8 mouse cellular contexts compared by ENCODE assay signal in the genomic region with DNA sequence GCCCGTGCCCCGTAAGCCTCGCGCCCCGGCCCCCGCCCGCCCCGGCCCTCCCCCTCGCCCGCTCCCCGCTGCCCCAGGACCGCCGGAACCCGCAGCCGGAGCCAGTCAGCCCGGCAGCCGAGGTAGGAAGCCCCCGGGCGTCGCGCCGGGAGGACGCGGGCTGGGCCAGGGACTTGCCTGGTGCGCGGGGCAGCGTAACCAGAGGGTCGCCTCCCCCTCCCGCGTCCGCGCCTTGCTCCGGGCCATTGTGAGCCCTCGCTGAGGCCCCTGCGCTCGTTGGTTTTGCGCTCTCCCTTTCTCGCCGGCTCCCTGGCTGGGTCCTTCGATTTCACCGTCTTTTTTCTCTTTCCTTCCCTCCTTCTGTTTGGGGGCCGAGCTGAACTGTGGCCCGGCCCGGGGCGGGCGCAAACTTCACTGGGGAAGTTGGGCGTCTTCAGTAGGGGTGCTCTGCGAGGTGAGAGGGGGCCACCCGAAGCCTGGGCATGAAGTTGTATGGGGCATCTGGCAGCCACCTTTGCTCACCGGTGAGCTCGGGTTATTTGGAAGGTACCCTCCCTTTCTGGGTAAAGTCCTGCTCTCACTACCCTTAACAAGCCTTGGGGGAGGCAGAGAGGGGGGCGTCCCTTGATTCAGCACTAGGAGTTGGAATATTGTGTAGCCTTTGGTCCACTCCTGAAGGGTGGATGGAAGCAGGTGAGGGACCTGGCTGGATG. TPM values are rescaled to one million over a fixed set of nuclear protein-coding genes. Genes with fewer than 3 reads are reported as not detected.
DNase-seq lines count a peak whose midpoint lies in the region; ATAC-seq and TF ChIP-seq lines count a peak whose summit lies in the region.

No protein-coding gene starts in this region.

- peak overlapping the region; percentile 97 for H3K27ac ChIP-seq in forebrain, embryonic 10.5 days
- H3K27ac ChIP-seq in intestine, embryonic 16.5 days (ENCODE audit: low read length): peak overlapping the region; percentile 93
- H3K27ac ChIP-seq in midbrain, postnatal 0 days (ENCODE audit: low read depth, low read length): peak overlapping the region; percentile 88

- peaks cover 82% of the 10 kb centered on the region for H3K4me1 ChIP-seq in forebrain, embryonic 10.5 days
- H3K4me1 ChIP-seq in intestine, embryonic 16.5 days (ENCODE audit: control insufficient read depth, insufficient read depth, low read length): peaks cover 57% of the 10 kb centered on the region
- peaks cover 15% of the 10 kb centered on the region; the same call in 1 of the 2 replicates for H3K4me1 ChIP-seq in midbrain, postnatal 0 days (ENCODE audit: insufficient read depth, low read length)

- H3K9ac ChIP-seq in intestine, embryonic 16.5 days (ENCODE audit: low read depth, low read length): peak overlapping the region; percentile 90
- peak overlapping the region; percentile 90 for H3K9ac ChIP-seq in midbrain, postnatal 0 days (replicated peaks; ENCODE audit: low read length, poor library complexity, severe bottlenecking)

- H3K36me3 ChIP-seq in forebrain, embryonic 10.5 days (replicated peaks): peaks cover 12% of the 10 kb centered on the region
- 0 out of 2 replicates have a peak, but pooled peaks cover 2% of the 10 kb centered on the region for H3K36me3 ChIP-seq in intestine, embryonic 16.5 days (ENCODE audit: control insufficient read depth, insufficient read depth, low read length)
- no peaks in the 10 kb centered on the region; the same call in 1 of the 2 replicates for H3K36me3 ChIP-seq in midbrain, postnatal 0 days (ENCODE audit: insufficient read depth, low read length)

- peak; percentile 2 for ATAC-seq in Patski
- peak; percentile 13 for ATAC-seq in intestine, embryonic 16.5 days
- ATAC-seq in midbrain, postnatal 0 days (ENCODE audit: low FRiP score): peak; percentile 35

- peak overlapping the region; percentile 75 for H3K4me3 ChIP-seq in forebrain, embryonic 10.5 days
- H3K4me3 ChIP-seq in intestine, embryonic 16.5 days (ENCODE audit: low read length): peak overlapping the region; percentile 84
- peak overlapping the region; percentile 83 for H3K4me3 ChIP-seq in midbrain, postnatal 0 days (ENCODE audit: low read depth, low read length)

- no peaks in the 10 kb centered on the region for H3K27me3 ChIP-seq in Patski
- H3K27me3 ChIP-seq in forebrain, embryonic 10.5 days (ENCODE audit: poor library complexity, severe bottlenecking): no peaks in the 10 kb centered on the region
- no peaks in the 10 kb centered on the region for H3K27me3 ChIP-seq in intestine, embryonic 16.5 days (replicated peaks; ENCODE audit: control insufficient read depth, insufficient read depth, low read length)
- no peaks in the 10 kb centered on the region for H3K27me3 ChIP-seq in midbrain, postnatal 0 days (ENCODE audit: insufficient read depth, low read length)

- intact Hi-C loops in left cerebral cortex, postnatal 4 days (cut with DNase I): no loop called here
- intact Hi-C loops in left cerebral cortex, postnatal 14 days (cut with DNase I): loop anchor here (5.0 kb wide), 1 partner anchor 38 kb away; a partner anchor contains a TSS

- CTCF ChIA-PET in Patski (lab: Charles Lee): interaction anchor here (1.7 to 6.8 kb wide), 2 partner anchors 13 to 279 kb away, joined by 3 to 94 read pairs; no protein-coding TSS in a partner anchor

- H3K9me3 ChIP-seq in forebrain, embryonic 10.5 days: peaks cover 5% of the 10 kb centered on the region; the same call in 1 of the 2 replicates
- no peaks in the 10 kb centered on the region for H3K9me3 ChIP-seq in intestine, embryonic 16.5 days (ENCODE audit: control insufficient read depth, low read length)
- H3K9me3 ChIP-seq in midbrain, postnatal 0 days (ENCODE audit: low read length): no peaks in the 10 kb centered on the region

- in situ Hi-C loops in Patski (cut with MboI; ENCODE audit: low pct_unique_long_range_greater_than_20kb): no loop called here

- peak; percentile 49 for DNase-seq in left cerebral cortex, postnatal 4 days
- no peak for DNase-seq in left cerebral cortex, postnatal 14 days (ENCODE audit: low spot score in 2 of 2)
- DNase-seq in Patski (ENCODE audit: low read depth, low spot score): no peak
- no peak for DNase-seq in forebrain, embryonic 10.5 days (ENCODE audit: extremely low spot score, low spot score)
- peak; percentile 37 for DNase-seq in midbrain, postnatal 0 days (ENCODE audit: low spot score)
- DNase-seq in yolk sac, embryonic 10.5 days (ENCODE audit: low spot score): no peak
- no peak for DNase-seq in frontal cortex, postnatal 36 days (ENCODE audit: low spot score in 2 of 2)

- under 1% methylated on average over 48 of the region's 52 CpGs for WGBS in forebrain, embryonic 10.5 days
- under 1% methylated on average over 49 of the region's 52 CpGs for WGBS in intestine, embryonic 16.5 days
- WGBS in midbrain, postnatal 0 days: 1% methylated on average over 28 of the region's 52 CpGs

- H3K4me2 ChIP-seq in intestine, embryonic 16.5 days (ENCODE audit: low read depth, low read length): peak overlapping the region; percentile 71
- H3K4me2 ChIP-seq in midbrain, postnatal 0 days (ENCODE audit: low read depth, low read length, poor library complexity, severe bottlenecking): peak overlapping the region; percentile 92

- no peak for TF ChIP-seq CTCF in Patski (IDR thresholded peaks at IDR 0.05)
- no peak for TF ChIP-seq CTCF in midbrain, postnatal 0 days (IDR thresholded peaks at IDR 0.05)

- POLR2A ChIA-PET in Patski (lab: Charles Lee): interaction anchor here (5.6 kb wide), 1 partner anchor 11 kb away, joined by 34 read pairs; no protein-coding TSS in a partner anchor

RNA-seq across cellular contexts. Expression of a gene that starts 0.5 kb away (rescaled TPM):
- total RNA-seq in left cerebral cortex, postnatal 4 days (2021): 10 to 100 TPM; 29.0 to 32.8 TPM
- 10 to 100 TPM; 16.3 to 18.0 TPM for total RNA-seq in left cerebral cortex, postnatal 14 days (2021)
- 87.1 TPM for polyA plus RNA-seq in Patski (2021)
- polyA plus RNA-seq in forebrain, embryonic 10.5 days (2016; fragmentation: Nextera tagmentation; extraction: Ambion mirVana): 22.5 and 23.2 TPM in 2 replicates
- polyA plus RNA-seq in intestine, embryonic 16.5 days (2015; fragmentation: Nextera tagmentation; extraction: Ambion mirVana): 14.5 and 18.1 TPM in 2 replicates
- total RNA-seq in midbrain, postnatal 0 days (2014; rRNA removed): 20.0 and 20.6 TPM in 2 replicates
- 10.8 and 12.0 TPM in 2 replicates for polyA plus RNA-seq in midbrain, postnatal 0 days (2015; fragmentation: Nextera tagmentation; extraction: Ambion mirVana)

RNA-seq across cellular contexts. Expression of a gene that starts 29.8 kb away (rescaled TPM):
- total RNA-seq in left cerebral cortex, postnatal 4 days (2021): 10 to 100 TPM; 76.7 to 85.7 TPM
- 10 to 100 TPM; 81.6 to 82.8 TPM for total RNA-seq in left cerebral cortex, postnatal 14 days (2021)
- 57.2 TPM for polyA plus RNA-seq in Patski (2021)
- 93.5 and 94.7 TPM in 2 replicates for polyA plus RNA-seq in forebrain, embryonic 10.5 days (2016; fragmentation: Nextera tagmentation; extraction: Ambion mirVana)
- 79.4 and 86.8 TPM in 2 replicates for polyA plus RNA-seq in intestine, embryonic 16.5 days (2015; fragmentation: Nextera tagmentation; extraction: Ambion mirVana)
- 31.7 and 40.2 TPM in 2 replicates for total RNA-seq in midbrain, postnatal 0 days (2014; rRNA removed)
- 134 TPM in 2 replicates for polyA plus RNA-seq in midbrain, postnatal 0 days (2015; fragmentation: Nextera tagmentation; extraction: Ambion mirVana)

RNA-seq across cellular contexts. Expression of a gene that starts 35.3 kb away (rescaled TPM):
- total RNA-seq in left cerebral cortex, postnatal 4 days (2021): 10 to 100 TPM; 13.0 to 13.4 TPM
- total RNA-seq in left cerebral cortex, postnatal 14 days (2021): 1 to 10 TPM; 2.8 to 3.1 TPM
- 9.8 TPM for polyA plus RNA-seq in Patski (2021)
- polyA plus RNA-seq in forebrain, embryonic 10.5 days (2016; fragmentation: Nextera tagmentation; extraction: Ambion mirVana): 32.0 and 37.5 TPM in 2 replicates
- polyA plus RNA-seq in intestine, embryonic 16.5 days (2015; fragmentation: Nextera tagmentation; extraction: Ambion mirVana): 23.0 and 26.5 TPM in 2 replicates
- 6.7 and 6.8 TPM in 2 replicates for total RNA-seq in midbrain, postnatal 0 days (2014; rRNA removed)
- 5.2 and 5.9 TPM in 2 replicates for polyA plus RNA-seq in midbrain, postnatal 0 days (2015; fragmentation: Nextera tagmentation; extraction: Ambion mirVana)

RNA-seq across cellular contexts. Expression of a gene that starts 44.8 kb away (rescaled TPM):
- total RNA-seq in left cerebral cortex, postnatal 4 days (2021): 1 to 10 TPM; 2.6 to 3.2 TPM
- total RNA-seq in left cerebral cortex, postnatal 14 days (2021): 10 to 100 TPM in 1 of 2 experiments, 1 to 10 TPM in 1; 8.3 to 10.9 TPM
- 74.5 TPM for polyA plus RNA-seq in Patski (2021)
- 9.2 and 9.3 TPM in 2 replicates for polyA plus RNA-seq in forebrain, embryonic 10.5 days (2016; fragmentation: Nextera tagmentation; extraction: Ambion mirVana)
- 13.5 and 13.6 TPM in 2 replicates for polyA plus RNA-seq in intestine, embryonic 16.5 days (2015; fragmentation: Nextera tagmentation; extraction: Ambion mirVana)
- total RNA-seq in midbrain, postnatal 0 days (2014; rRNA removed): 12.0 and 14.2 TPM in 2 replicates
- 4.7 TPM in 2 replicates for polyA plus RNA-seq in midbrain, postnatal 0 days (2015; fragmentation: Nextera tagmentation; extraction: Ambion mirVana)

RNA-seq across cellular contexts. Expression of a gene that starts 44.8 kb away (rescaled TPM):
- total RNA-seq in left cerebral cortex, postnatal 4 days (2021): 10 to 100 TPM; 40.0 to 40.2 TPM
- total RNA-seq in left cerebral cortex, postnatal 14 days (2021): 10 to 100 TPM; 63.6 to 65.9 TPM
- polyA plus RNA-seq in Patski (2021): 84.4 TPM
- 63.7 and 66.3 TPM in 2 replicates for polyA plus RNA-seq in forebrain, embryonic 10.5 days (2016; fragmentation: Nextera tagmentation; extraction: Ambion mirVana)
- polyA plus RNA-seq in intestine, embryonic 16.5 days (2015; fragmentation: Nextera tagmentation; extraction: Ambion mirVana): 90.5 and 92.5 TPM in 2 replicates
- total RNA-seq in midbrain, postnatal 0 days (2014; rRNA removed): 62.1 and 65.5 TPM in 2 replicates
- polyA plus RNA-seq in midbrain, postnatal 0 days (2015; fragmentation: Nextera tagmentation; extraction: Ambion mirVana): 54.1 and 57.0 TPM in 2 replicates

Comparison
In these comparisons a context has a peak if more than half of its experiments do, and no peak if none do; other contexts are left out.
1. DNase-seq: peak in left cerebral cortex, postnatal 4 days (single experiment) and midbrain, postnatal 0 days (single experiment); none in left cerebral cortex, postnatal 14 days (0 of 2), Patski (single experiment), forebrain, embryonic 10.5 days (single experiment), yolk sac, embryonic 10.5 days (single experiment) and frontal cortex, postnatal 36 days (0 of 2).
2. Peak in every context shown above with its lines, with median percentiles within 50 percentile points of each other: ATAC-seq, H3K27ac ChIP-seq and H3K4me3 ChIP-seq.